In the genomic region with DNA sequence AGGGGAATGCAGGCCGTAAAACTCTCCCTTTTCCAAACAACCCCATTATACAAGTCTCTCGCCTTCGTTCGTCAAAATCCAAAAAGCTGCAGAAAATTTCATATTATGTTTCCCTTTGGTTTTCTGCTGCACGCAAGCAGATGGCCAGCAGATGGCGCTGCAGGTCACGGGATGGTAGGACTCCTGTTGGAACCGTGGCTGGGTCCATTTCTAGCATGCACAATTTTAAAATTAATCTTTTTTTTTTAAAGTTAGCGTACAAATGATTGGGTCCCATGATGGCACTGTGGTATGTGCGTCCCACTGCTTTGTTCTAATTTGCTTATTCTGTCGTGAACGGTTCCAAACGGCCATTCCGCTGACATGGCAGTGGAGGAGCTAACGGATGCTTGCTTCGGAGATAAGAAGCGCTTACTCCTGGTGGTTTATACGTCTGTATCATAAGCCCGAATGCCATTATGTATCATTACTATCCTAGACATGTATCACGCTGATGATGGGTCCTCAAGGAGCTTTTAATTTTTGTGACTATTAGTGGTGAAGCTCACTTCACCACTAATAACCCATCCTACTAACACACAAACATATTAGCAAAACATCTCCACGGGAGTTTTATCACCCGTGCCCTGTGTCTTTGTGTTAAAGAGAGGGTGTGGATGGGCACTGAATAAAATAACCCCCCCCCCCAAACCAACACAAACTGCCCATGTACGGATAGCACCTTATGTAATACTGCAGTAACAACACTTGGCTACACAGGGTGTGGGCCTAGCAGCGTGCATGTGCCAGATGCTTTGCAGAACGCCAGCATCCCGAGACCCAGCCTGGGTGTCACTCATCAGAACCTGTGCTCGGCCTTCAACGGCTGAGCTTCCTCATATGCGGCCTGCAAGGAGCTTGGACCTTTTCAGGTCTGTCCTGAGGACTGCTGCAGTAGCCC, we compare ENCODE assay signal across 8 mouse cellular contexts.
DNase-seq lines count a peak whose midpoint lies in the region; ATAC-seq lines count a peak whose summit lies in the region.

No protein-coding gene starts in this region.

- H3K9ac ChIP-seq in midbrain, embryonic 12.5 days (replicated peaks): no peak overlapping the region

- H3K9me3 ChIP-seq in midbrain, embryonic 12.5 days: no peaks in the 10 kb centered on the region

- ATAC-seq in midbrain, embryonic 12.5 days (ENCODE audit: low FRiP score, low read depth): peak; percentile 34; the same call in 1 of the 2 replicates

- intact Hi-C loops in gastrocnemius, postnatal 36 days (cut with DNase I): loop anchor here (10.0 kb wide), 1 partner anchor 478 kb away; no protein-coding TSS in a partner anchor
- intact Hi-C loops in left cerebral cortex, postnatal 10 days (cut with DNase I): loop anchor here (2.0 to 10.0 kb wide), 3 partner anchors 44 to 412 kb away; no protein-coding TSS in a partner anchor

- H3K27ac ChIP-seq in midbrain, embryonic 12.5 days (replicated peaks): no peak overlapping the region

- H3K4me3 ChIP-seq in midbrain, embryonic 12.5 days: no peak overlapping the region

- 66% methylated on average over 29 of the region's 29 CpGs for WGBS in midbrain, embryonic 12.5 days

- H3K4me1 ChIP-seq in midbrain, embryonic 12.5 days: peaks cover 15% of the 10 kb centered on the region; the same call in 1 of the 2 replicates

- peak; percentile 17 to 69 for DNase-seq in adrenal gland, adult (ENCODE audit: inconsistent age in 2 of 2, low spot score in 1 of 2)
- DNase-seq in adrenal gland, adult 8-10 months: no peak
- peak; percentile 38 for DNase-seq in ES-CJ7 (ENCODE audit: low read depth, low spot score)
- peak; percentile 80 to 91 for DNase-seq in cerebellum, postnatal 14 days
- DNase-seq in gastrocnemius, postnatal 36 days: peak; percentile 23 to 24
- DNase-seq in left cerebral cortex, postnatal 10 days (ENCODE audit: extremely low spot score in 1 of 2, low spot score in 2 of 2): peak; percentile 59 to 69
- peak; percentile 35 for DNase-seq in telencephalon, adult 2 months (ENCODE audit: low read depth, low spot score)

- H3K4me2 ChIP-seq in midbrain, embryonic 12.5 days (replicated peaks): no peak overlapping the region

- no peaks in the 10 kb centered on the region for H3K27me3 ChIP-seq in midbrain, embryonic 12.5 days

- H3K36me3 ChIP-seq in midbrain, embryonic 12.5 days: no peaks in the 10 kb centered on the region
